Mouse (Mus musculus) forelimb bud, embryonic 11.5 days (tissue): ENCODE data around the gene Mapkapk5.

Experiments
- DNase-seq: peaks from one replicate; pipeline ENCODE4 v3.0.0-alpha.2; 2012; ENCODE audit warnings: low read depth, low spot score

Mapkapk5 gene

GRCm38 (mm10) chr5:121500719-121501118, 45.0 kb downstream of the Mapkapk5 start:
- DNase-seq: no peak

- DNase-seq: no peak
These were observed 52.4 kb downstream of the Mapkapk5 start for GRCm38 (mm10) chr5:121493305-121493704.

- no peak for DNase-seq
These were observed 60.9 kb downstream of the Mapkapk5 start for GRCm38 (mm10) chr5:121484801-121485200.

- DNase-seq: peak; percentile 65
These were observed 68.0 kb downstream of the Mapkapk5 start for GRCm38 (mm10) chr5:121477680-121478079.

- no peak for DNase-seq
These were observed 69.7 kb downstream of the Mapkapk5 start for GRCm38 (mm10) chr5:121476040-121476439.
